Mouse (Mus musculus): ENCODE results near the gene Tpk1. TPM values are rescaled to one million over a fixed set of nuclear protein-coding genes. Genes with fewer than 3 reads are reported as not detected.
"Not testable (repeated sequence)": the region's sequence is repeated elsewhere in the genome, so short reads cannot be mapped to it uniquely, and the experiment has no call there.

The Tpk1 gene
- polyA plus RNA-seq, 1 experiment: 5.9 TPM

GRCm38 (mm10) chr6:43640621-43641020, 25.5 kb downstream of the Tpk1 start:
- DNase-seq (ENCODE audit: low read depth): no peak

GRCm38 (mm10) chr6:43638865-43639264, 27.2 kb downstream of the Tpk1 start:
- no peak for DNase-seq (ENCODE audit: low read depth)

DNA sequence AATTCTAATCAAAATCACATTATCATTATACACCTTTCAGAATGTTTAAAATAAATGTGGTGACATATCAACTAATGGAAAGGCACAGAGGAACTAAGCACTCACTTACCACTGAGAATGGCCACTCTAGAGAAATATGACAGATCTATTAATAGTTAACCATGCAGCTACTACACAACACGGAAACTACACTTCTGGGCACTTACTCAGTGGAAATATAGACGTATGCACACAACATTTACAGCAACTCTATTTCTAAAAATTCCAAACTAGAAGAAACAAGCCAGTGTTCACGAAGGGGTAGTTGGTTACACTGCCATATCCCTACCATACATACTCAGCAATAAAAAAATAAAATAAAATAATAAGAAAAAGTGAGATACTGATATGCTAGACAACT, 28.0 kb downstream of the Tpk1 start:
- no peak for DNase-seq (ENCODE audit: low read depth)

DNA sequence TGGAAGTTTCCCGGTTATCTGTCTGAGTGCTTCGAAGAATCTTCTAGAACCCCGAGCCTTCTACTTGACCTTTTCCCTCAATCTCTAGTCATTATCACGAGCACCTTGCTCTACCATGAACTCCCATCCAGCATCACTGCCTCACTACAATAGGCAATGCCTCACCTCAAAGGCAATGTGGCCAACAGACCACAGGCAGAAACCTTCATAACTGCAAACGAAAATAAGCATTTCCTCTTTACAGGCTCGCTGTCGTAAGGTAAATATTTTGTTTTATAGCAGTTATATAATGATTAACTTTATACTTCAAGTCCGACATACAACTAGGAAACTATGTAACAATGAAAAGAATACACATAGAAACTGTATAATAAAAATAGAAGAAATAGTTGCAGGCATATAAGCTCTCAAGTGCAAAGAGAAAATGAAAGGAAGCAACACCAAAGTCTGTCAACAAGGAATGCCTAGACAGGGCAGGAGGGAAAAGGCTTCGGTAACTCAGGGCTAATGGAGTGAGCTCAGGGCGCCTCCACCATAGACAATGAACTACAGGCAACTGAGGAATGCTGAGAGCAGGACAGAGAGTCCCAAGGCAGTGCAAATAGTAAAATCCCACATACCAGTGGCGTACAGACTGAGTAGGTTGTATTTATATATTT, 29.0 kb downstream of the Tpk1 start:
- DNase-seq (ENCODE audit: low read depth): no peak

- DNase-seq (ENCODE audit: low read depth): no peak
Measured at GRCm38 (mm10) chr6:43633308-43633963, 32.6 kb downstream of the Tpk1 start.

DNA sequence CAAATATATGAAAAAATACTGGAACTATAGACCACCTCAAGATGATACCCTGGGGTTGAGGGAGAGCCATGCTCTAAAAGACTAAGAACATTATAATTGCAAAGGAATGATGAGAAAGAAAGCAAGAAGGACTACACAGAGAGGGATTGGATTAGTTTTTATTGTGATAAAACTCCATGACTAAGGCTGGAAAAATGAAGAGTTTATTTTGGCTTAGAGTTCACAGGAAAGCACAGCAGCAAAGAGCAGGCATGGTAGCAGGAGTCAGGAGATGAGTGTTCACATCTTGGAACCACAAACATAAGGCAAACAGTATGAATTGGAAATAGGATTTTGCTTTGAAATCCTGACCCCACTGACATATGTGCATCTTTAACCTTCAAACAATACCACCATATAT, 33.2 kb downstream of the Tpk1 start:
- no peak for DNase-seq (ENCODE audit: low read depth)

GRCm38 (mm10) chr6:43623448-43623847, 42.6 kb downstream of the Tpk1 start:
- DNase-seq (ENCODE audit: low read depth): not testable (repeated sequence)

DNA sequence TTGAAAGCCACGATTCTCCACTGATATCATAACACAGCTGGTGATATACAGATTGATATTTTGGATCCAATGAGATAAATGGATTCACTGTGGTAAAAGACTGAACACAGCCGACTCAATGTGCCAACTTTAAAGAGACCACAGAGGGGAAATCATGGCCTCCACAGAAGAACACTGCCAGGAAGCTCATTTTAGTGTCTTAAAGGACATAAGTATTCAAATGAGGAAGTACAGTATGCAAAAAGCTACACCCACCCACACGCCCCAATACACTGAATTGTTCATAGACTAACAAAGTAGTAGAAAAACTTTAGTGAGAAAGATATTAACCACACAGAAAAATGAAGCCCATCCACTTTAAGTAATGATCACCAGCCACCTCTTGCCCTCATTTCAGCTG, 46.8 kb downstream of the Tpk1 start:
- DNase-seq (ENCODE audit: low read depth): no peak

DNA sequence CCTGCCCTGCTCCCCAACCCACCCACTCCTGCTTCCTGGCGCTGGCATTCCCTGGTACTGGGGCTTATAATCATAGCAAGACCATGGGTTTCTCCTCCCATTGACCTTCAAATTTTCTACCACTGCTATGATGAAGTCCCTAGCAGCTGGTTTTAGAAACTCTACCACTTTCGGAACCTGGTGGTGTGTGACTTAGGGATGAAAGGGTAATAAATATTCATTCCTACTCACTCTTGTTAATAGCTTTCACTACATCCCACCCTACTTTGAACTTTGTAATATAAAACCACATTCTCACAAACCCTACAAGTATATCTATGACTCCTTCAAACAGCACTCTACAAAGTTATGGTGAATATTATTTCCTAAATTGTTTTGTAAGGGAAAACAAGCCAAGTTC, 54.3 kb downstream of the Tpk1 start:
- DNase-seq (ENCODE audit: low read depth): no peak

DNA sequence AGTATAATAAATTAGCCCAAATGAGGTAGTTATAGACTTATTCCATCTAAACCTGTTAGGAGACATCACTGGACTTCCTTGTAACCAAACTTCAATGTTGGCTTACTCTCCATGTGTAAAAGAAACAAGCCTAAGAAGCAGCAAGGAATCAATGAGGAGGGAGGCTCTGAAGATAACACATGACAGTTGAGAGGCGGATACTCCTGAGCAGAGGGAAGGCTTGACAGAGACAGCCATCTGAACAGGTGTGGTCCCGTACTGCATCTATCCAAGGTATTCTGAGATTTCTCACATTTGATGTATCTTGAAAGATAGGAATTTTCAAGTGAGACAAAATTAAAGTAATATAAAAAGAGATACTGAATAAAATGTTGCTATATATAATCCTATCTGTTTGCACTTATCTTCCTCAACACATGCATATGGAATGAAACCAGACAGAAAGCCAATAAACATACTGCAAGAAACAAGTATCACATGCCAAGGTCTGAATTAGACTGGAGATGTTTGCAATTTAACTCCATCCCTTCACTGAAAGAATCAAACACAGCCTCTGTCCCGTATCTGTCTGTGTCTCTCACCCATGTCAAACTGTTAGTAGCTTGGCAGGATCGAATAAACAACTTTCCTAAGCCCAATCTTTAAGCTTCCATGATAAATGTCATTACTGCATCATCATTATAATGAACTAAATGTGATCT, 75.1 kb downstream of the Tpk1 start:
- DNase-seq (ENCODE audit: low read depth): no peak

DNA sequence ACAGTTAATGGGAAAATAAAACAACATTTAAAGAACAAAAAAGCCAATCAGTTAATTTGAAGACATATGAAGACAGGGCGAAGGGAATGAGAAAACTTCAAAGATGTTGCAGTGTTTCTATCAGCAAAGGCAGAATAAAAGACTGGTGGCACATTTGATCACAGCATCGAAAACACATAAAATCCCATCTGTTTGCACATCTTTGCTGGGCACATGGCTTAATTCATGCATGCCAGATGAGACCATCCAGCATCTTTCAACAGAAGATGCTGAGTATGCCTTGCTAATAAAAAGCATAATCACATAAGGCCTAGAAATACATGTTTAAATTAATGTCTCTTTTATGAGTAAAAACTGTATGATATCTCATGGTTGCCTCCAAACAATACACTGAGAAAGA, 80.8 kb downstream of the Tpk1 start:
- no peak for DNase-seq (ENCODE audit: low read depth)

- no peak for DNase-seq (ENCODE audit: low read depth)
Measured at GRCm38 (mm10) chr6:43581809-43582208, 84.3 kb downstream of the Tpk1 start.

DNA sequence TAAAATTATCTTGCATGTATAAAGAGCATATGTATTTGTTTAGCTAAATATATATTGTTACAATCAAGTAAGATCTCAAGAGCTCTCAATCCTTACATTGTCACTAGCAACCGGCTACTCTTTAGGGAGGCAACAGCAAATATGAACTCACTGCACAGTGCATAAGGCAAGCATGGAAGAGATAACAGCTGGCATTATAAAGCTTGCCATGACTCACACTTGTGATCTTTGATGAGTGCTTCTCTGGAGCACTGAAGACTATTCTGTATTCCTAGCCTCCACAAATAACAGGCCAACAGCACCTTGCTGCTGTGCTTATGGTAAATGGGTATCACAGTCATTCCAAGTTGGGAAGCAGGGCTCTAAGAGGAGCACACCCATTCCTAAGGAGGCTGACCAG, 98.2 kb downstream of the Tpk1 start:
- no peak for DNase-seq (ENCODE audit: low read depth)

- DNase-seq (ENCODE audit: low read depth): no peak
Measured at GRCm38 (mm10) chr6:43562474-43562873, 103.6 kb downstream of the Tpk1 start.

DNA sequence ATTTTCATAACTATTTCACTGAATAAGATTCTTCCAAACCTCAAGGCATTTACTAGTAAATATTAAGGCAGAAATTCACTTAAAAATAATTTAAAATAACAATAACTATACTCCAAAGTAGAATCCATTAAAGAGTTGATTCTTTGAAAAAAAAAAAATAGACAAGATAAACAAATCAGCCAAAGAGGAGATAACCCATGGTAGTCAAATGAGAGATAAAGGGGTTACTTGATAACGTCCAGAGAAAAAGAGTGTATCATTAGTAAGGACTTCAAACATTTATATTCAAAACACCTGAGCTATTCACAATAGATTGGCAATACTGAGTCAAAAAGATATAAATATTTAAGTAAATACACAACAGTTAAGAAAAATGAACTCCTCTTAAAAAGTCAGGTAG, 114.7 kb downstream of the Tpk1 start:
- no peak for DNase-seq (ENCODE audit: low read depth)

DNA sequence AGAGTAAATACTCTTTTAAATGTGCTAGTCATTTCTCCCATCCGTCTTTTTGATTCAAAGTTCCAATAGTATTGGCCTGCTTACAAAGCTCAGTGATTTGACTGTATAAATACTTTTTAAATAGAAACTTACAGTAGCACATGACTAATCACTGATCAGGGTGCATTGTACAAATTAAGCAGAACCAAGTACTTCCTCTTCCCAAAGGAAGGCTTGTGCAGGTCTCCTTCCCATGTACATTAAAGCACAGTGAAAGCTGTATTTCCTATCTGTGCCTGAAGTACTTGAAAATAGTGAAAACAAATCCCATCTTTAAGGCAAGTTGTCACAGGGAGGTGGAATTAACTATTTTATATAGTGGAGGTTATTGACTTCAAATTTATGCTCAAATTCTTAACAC, 119.5 kb downstream of the Tpk1 start:
- no peak for DNase-seq (ENCODE audit: low read depth)

- DNase-seq (ENCODE audit: low read depth): no peak
Measured at GRCm38 (mm10) chr6:43537252-43537870, 128.7 kb downstream of the Tpk1 start.

- no peak for DNase-seq (ENCODE audit: low read depth)
Measured at GRCm38 (mm10) chr6:43535459-43535858, 130.6 kb downstream of the Tpk1 start.

DNA sequence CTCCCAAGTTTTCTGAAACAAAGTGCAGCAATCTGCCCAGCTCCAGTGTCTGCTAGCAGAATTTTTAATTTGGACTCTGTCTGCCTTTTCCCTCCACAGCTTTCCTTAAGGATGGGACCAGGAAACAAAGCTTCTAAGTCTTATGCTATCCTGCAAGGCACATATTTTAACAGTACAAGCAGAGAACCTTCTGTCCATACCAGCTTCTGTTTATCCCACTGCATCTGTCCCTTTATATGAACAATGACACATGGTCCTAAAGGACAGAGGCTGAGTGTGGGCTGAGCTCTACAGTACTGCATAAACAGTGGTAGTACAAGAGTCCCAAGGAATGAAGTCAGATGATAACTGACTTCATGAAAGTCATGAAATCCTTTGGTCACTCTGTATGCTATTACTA, 132.8 kb downstream of the Tpk1 start:
- DNase-seq (ENCODE audit: low read depth): no peak

- no peak for DNase-seq (ENCODE audit: low read depth)
Measured at GRCm38 (mm10) chr6:43532822-43533221, 133.3 kb downstream of the Tpk1 start.

GRCm38 (mm10) chr6:43531996-43532395, 134.1 kb downstream of the Tpk1 start:
- no peak for DNase-seq (ENCODE audit: low read depth)

- no peak for DNase-seq (ENCODE audit: low read depth)
Measured at GRCm38 (mm10) chr6:43528996-43529395, 137.1 kb downstream of the Tpk1 start.

- DNase-seq (ENCODE audit: low read depth): no peak
Measured at GRCm38 (mm10) chr6:43525028-43525427, 141.1 kb downstream of the Tpk1 start.
